Mouse (Mus musculus): Measurements from ENCODE around the gene Zfp352. TPM values are rescaled to one million over a fixed set of nuclear protein-coding genes. Genes with fewer than 3 reads are reported as not detected.
"Not testable (repeated sequence)": the region's sequence is repeated elsewhere in the genome, so short reads cannot be mapped to it uniquely, and the experiment has no call there.

Gene Zfp352
- not detected in 2 replicates for polyA plus RNA-seq (2012; ENCODE audit: insufficient read depth, low replicate concordance)

DNA sequence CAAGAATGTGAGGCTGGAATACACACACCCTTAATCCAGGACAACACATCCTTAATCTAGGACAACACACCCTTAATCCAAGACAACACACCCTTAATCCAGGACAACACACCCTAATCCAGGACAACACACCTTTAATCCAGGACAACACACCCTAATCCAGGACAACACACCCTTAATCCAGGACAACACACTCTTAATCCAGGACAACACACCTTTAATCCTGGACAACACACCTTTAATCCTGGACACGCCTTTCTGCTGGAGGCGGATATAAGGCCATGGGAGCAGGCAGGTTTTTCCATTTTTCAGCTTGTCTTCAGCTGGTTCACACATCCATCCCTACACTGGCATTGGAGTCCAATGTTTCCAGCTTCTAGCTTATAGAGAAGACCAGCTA is at the start of gene Zfp352:
TSS of gene Zfp352 (plus strand) at position 301 of the 400 bp plus-strand sequence.
- Histone ChIP-seq H3K4me3 (replicated peaks) (no peak within 1 kb of the TSS), H3K9me3 (peaks cover 11% of the 10 kb centered on the region), H3K36me3 (replicated peaks; ENCODE audit: low read length) (no peaks in the 10 kb centered on the region), H3K27me3 (replicated peaks) (no peaks in the 10 kb centered on the region), H3K4me1 (no peaks in the 10 kb centered on the region)
- TF ChIP-seq GATA1 (IDR thresholded peaks at IDR 0.05; ENCODE audit: borderline replicate concordance, low read length) (no peak), FLI1 (IDR thresholded peaks at IDR 0.05; ENCODE audit: low read length) (no peak)

DNA sequence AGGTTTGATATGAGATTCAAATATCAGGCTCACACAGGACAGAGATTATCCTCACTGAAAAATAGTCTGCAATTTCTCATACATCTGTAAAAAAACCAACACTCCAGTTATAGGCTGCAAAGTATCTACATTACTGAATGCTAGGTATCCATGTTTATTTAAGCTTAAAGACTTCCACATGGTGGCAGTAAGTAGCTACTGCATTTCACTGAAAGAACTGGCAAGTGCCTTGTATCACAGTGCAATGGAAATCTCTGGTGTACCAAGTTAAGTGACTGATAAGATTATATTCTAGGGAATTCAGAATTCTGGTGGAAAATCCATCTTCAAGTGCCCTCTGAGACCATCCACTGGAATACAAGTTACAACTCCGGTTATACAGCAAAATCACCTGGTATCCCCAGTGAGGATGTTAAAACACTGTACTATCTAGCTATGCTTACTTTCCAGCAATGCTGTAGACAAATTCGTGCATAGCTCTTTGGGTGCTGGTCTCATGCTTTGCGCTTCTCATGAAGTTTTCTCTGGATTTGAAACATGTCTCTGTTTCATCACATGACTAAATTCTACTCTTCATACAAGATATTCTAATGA is 47.6 kb upstream of the Zfp352 start:
- Histone ChIP-seq H3K4me3 (replicated peaks) (no peak overlapping the region), H3K4me1 (no peaks in the 10 kb centered on the region), H3K9me3 (no peaks in the 10 kb centered on the region), H3K36me3 (replicated peaks; ENCODE audit: low read length) (no peaks in the 10 kb centered on the region), H3K27me3 (replicated peaks) (no peaks in the 10 kb centered on the region)
- TF ChIP-seq GATA1 (IDR thresholded peaks at IDR 0.05; ENCODE audit: borderline replicate concordance, low read length) (no peak), FLI1 (IDR thresholded peaks at IDR 0.05; ENCODE audit: low read length) (no peak)

- Histone ChIP-seq H3K4me1 (no peaks in the 10 kb centered on the region), H3K27me3 (replicated peaks) (no peaks in the 10 kb centered on the region), H3K4me3 (replicated peaks) (no peak overlapping the region), H3K9me3 (no peaks in the 10 kb centered on the region), H3K36me3 (replicated peaks; ENCODE audit: low read length) (no peaks in the 10 kb centered on the region)
- TF ChIP-seq FLI1 (IDR thresholded peaks at IDR 0.05; ENCODE audit: low read length) (no peak), GATA1 (IDR thresholded peaks at IDR 0.05; ENCODE audit: borderline replicate concordance, low read length) (no peak)
Observed at GRCm38 (mm10) chr4:90174036-90174435, 44.6 kb upstream of the Zfp352 start.

GRCm38 (mm10) chr4:90203421-90203820 is 15.2 kb upstream of the Zfp352 start:
- Histone ChIP-seq H3K4me3 (replicated peaks) (no peak overlapping the region), H3K9me3 (no peaks in the 10 kb centered on the region), H3K4me1 (no peaks in the 10 kb centered on the region), H3K27me3 (replicated peaks) (no peaks in the 10 kb centered on the region), H3K36me3 (replicated peaks; ENCODE audit: low read length) (no peaks in the 10 kb centered on the region)
- no peak for TF ChIP-seq FLI1 (IDR thresholded peaks at IDR 0.05; ENCODE audit: low read length)
- no peak for TF ChIP-seq GATA1 (IDR thresholded peaks at IDR 0.05; ENCODE audit: borderline replicate concordance, low read length)

DNA sequence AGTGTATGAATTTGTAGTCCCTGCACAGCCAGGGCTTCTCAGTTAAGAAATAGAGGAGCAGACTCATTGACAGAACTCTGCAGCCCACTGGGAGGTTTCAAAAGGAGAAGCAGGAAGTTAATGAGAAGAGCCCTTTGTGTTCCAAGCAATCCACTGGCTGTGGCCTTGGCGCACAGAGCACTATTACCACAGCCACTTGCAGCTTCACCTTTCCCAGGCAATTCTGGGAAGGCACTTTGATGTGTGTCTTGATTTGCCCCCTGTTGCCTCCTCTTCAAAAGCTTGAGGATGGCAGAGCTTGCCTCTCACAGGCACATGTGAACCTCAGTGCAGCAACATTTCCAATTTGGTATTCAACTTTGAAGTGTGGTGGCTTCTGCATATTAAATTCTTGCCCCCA is 7.1 kb upstream of the Zfp352 start:
- Histone ChIP-seq H3K36me3 (replicated peaks; ENCODE audit: low read length) (no peaks in the 10 kb centered on the region), H3K9me3 (no peaks in the 10 kb centered on the region), H3K4me3 (replicated peaks) (no peak overlapping the region), H3K27me3 (replicated peaks) (no peaks in the 10 kb centered on the region), H3K4me1 (no peaks in the 10 kb centered on the region)
- TF ChIP-seq FLI1 (IDR thresholded peaks at IDR 0.05; ENCODE audit: low read length), result no peak
- TF ChIP-seq GATA1 (IDR thresholded peaks at IDR 0.05; ENCODE audit: borderline replicate concordance, low read length), result no peak

- Histone ChIP-seq H3K36me3 (replicated peaks; ENCODE audit: low read length) (no peaks in the 10 kb centered on the region), H3K9me3 (no peaks in the 10 kb centered on the region), H3K27me3 (replicated peaks) (no peaks in the 10 kb centered on the region), H3K4me3 (replicated peaks) (no peak overlapping the region), H3K4me1 (no peaks in the 10 kb centered on the region)
- no peak for TF ChIP-seq FLI1 (IDR thresholded peaks at IDR 0.05; ENCODE audit: low read length)
- TF ChIP-seq GATA1 (IDR thresholded peaks at IDR 0.05; ENCODE audit: borderline replicate concordance, low read length), result no peak
Observed at GRCm38 (mm10) chr4:90212076-90212475, 6.5 kb upstream of the Zfp352 start.

GRCm38 (mm10) chr4:90235646-90236045 is 17.0 kb downstream of the Zfp352 start:
- H3K36me3 ChIP-seq (replicated peaks; ENCODE audit: low read length); H3K27me3 ChIP-seq (replicated peaks); H3K4me1 ChIP-seq; H3K4me3 ChIP-seq (replicated peaks): not testable (repeated sequence)
- H3K9me3 ChIP-seq, result peaks cover 15% of the 10 kb centered on the region; the same call in 1 of the 2 replicates

DNA sequence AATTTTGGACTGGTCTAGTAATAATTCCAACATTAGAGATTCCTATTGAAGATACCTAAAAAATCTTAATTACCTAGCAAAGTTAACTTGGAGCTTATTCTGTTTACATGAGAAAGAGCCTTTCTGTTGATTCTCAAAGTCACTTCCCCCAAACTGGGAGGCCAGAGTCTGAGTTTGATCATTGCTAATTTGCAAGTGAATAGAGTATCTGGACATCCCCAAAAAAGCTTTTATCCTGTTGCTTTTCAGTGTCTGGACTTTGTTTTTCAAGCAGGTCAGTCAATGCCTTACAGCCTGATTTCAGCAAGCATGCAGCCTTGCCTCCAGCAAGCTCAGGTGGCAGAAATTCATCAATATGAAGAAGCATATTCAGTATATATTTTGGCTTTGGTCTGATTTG is 51.2 kb downstream of the Zfp352 start:
- H3K4me3 ChIP-seq (replicated peaks), result no peak overlapping the region
- no peaks in the 10 kb centered on the region for H3K36me3 ChIP-seq (replicated peaks; ENCODE audit: low read length)
- peaks cover 33% of the 10 kb centered on the region for H3K9me3 ChIP-seq
- no peaks in the 10 kb centered on the region for H3K4me1 ChIP-seq
- TF ChIP-seq GATA1 (IDR thresholded peaks at IDR 0.05; ENCODE audit: borderline replicate concordance, low read length) (no peak), FLI1 (IDR thresholded peaks at IDR 0.05; ENCODE audit: low read length) (no peak)
- no peaks in the 10 kb centered on the region for H3K27me3 ChIP-seq (replicated peaks)
